Mouse (Mus musculus): ENCODE data around the gene Plcb4. TPM values are rescaled to one million over a fixed set of nuclear protein-coding genes. Genes with fewer than 3 reads are reported as not detected.

Plcb4 gene
- polyA plus RNA-seq (2016; fragmentation: Nextera tagmentation; extraction: Ambion mirVana): 27.2 and 28.5 TPM in 2 replicates

GRCm38 (mm10) chr2:135658486-135659390 lies at the start of gene Plcb4:
Gene Plcb4 (plus strand): TSS chr2:135659011.
- Histone ChIP-seq H3K9me3 (no peaks in the 10 kb centered on the region), H3K4me1 (peaks cover 8% of the 10 kb centered on the region; the same call in 1 of the 2 replicates), H3K36me3 (no peaks in the 10 kb centered on the region), H3K27ac (replicated peaks) (peak within 1 kb of the TSS; percentile 98), H3K4me2 (replicated peaks) (peak within 1 kb of the TSS; percentile 64), H3K27me3 (no peaks in the 10 kb centered on the region), H3K9ac (replicated peaks) (peak within 1 kb of the TSS; percentile 93), H3K4me3 (peak within 1 kb of the TSS; percentile 85)
- peak; percentile 93 for ATAC-seq (ENCODE audit: low FRiP score, low read depth)
- 1% methylated on average over 66 of the region's 71 CpGs for WGBS

GRCm38 (mm10) chr2:135614651-135615261 lies 44.1 kb upstream of the Plcb4 start:
- no peak overlapping the region for H3K9ac ChIP-seq (replicated peaks)
- ATAC-seq (ENCODE audit: low FRiP score, low read depth): peak; percentile 81
- H3K27ac ChIP-seq (replicated peaks): no peak overlapping the region
- no peaks in the 10 kb centered on the region for H3K36me3 ChIP-seq
- no peaks in the 10 kb centered on the region for H3K27me3 ChIP-seq
- 4% methylated on average over 4 of the region's 4 CpGs for WGBS
- H3K9me3 ChIP-seq: no peaks in the 10 kb centered on the region
- H3K4me1 ChIP-seq: peaks cover 11% of the 10 kb centered on the region
- H3K4me2 ChIP-seq (replicated peaks): 0 out of 2 replicates have a peak overlapping the region, but pooled peaks have one; percentile 21
- H3K4me3 ChIP-seq: no peak overlapping the region

- no peak overlapping the region for H3K4me2 ChIP-seq (replicated peaks)
- H3K9ac ChIP-seq (replicated peaks): no peak overlapping the region
- WGBS: 68% methylated on average over 1 of the region's 1 CpGs
- no peaks in the 10 kb centered on the region for H3K9me3 ChIP-seq
- no peaks in the 10 kb centered on the region for H3K36me3 ChIP-seq
- no peak overlapping the region for H3K4me3 ChIP-seq
- no peak for ATAC-seq (ENCODE audit: low FRiP score, low read depth)
- H3K4me1 ChIP-seq: peaks cover 11% of the 10 kb centered on the region
- no peaks in the 10 kb centered on the region for H3K27me3 ChIP-seq
- H3K27ac ChIP-seq (replicated peaks): no peak overlapping the region
Observed at GRCm38 (mm10) chr2:135616090-135616489, 42.7 kb upstream of the Plcb4 start.

- no peaks in the 10 kb centered on the region for H3K9me3 ChIP-seq
- ATAC-seq (ENCODE audit: low FRiP score, low read depth): no peak
- no peak overlapping the region for H3K9ac ChIP-seq (replicated peaks)
- H3K36me3 ChIP-seq: no peaks in the 10 kb centered on the region
- H3K4me3 ChIP-seq: no peak overlapping the region
- H3K4me2 ChIP-seq (replicated peaks): no peak overlapping the region
- no peak overlapping the region for H3K27ac ChIP-seq (replicated peaks)
- H3K27me3 ChIP-seq: no peaks in the 10 kb centered on the region
- peaks cover 11% of the 10 kb centered on the region for H3K4me1 ChIP-seq
Observed at GRCm38 (mm10) chr2:135618551-135618950, 40.3 kb upstream of the Plcb4 start.

GRCm38 (mm10) chr2:135619956-135620355 lies 38.9 kb upstream of the Plcb4 start:
- Histone ChIP-seq H3K9me3 (no peaks in the 10 kb centered on the region), H3K9ac (replicated peaks) (no peak overlapping the region), H3K27ac (replicated peaks) (no peak overlapping the region), H3K4me1 (peaks cover 2% of the 10 kb centered on the region; the same call in 1 of the 2 replicates), H3K36me3 (no peaks in the 10 kb centered on the region), H3K4me3 (no peak overlapping the region), H3K27me3 (no peaks in the 10 kb centered on the region), H3K4me2 (replicated peaks) (no peak overlapping the region)
- 78% methylated on average over 2 of the region's 2 CpGs for WGBS
- ATAC-seq (ENCODE audit: low FRiP score, low read depth): no peak

DNA sequence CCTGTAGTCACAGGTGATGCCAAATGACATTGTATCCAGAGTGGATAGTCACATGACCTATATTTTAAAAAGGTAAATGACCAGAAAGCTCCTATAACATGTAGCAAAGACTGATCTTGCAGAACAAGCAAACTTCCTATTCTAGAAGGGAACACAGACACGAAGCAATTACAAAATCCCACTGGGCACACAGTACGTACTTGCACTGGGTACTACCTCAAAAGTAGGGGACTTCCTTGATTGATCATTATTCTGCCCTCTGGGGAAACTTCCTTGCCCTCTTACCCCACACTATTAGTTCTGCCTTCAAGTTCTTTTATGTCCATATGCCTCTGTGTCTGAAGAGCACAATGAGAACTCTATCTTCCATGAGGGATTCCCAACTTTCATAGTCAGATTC lies 31.0 kb upstream of the Plcb4 start:
- Histone ChIP-seq H3K4me1 (no peaks in the 10 kb centered on the region), H3K27ac (replicated peaks) (no peak overlapping the region), H3K4me3 (no peak overlapping the region), H3K9me3 (no peaks in the 10 kb centered on the region), H3K27me3 (no peaks in the 10 kb centered on the region), H3K9ac (replicated peaks) (no peak overlapping the region), H3K4me2 (replicated peaks) (no peak overlapping the region), H3K36me3 (no peaks in the 10 kb centered on the region)
- 77% methylated on average over 2 of the region's 2 CpGs for WGBS
- no peak for ATAC-seq (ENCODE audit: low FRiP score, low read depth)

GRCm38 (mm10) chr2:135637227-135637626 lies 21.6 kb upstream of the Plcb4 start:
- Histone ChIP-seq H3K9me3 (no peaks in the 10 kb centered on the region), H3K4me1 (no peaks in the 10 kb centered on the region), H3K27me3 (no peaks in the 10 kb centered on the region), H3K36me3 (no peaks in the 10 kb centered on the region), H3K27ac (replicated peaks) (no peak overlapping the region), H3K9ac (replicated peaks) (no peak overlapping the region), H3K4me2 (replicated peaks) (no peak overlapping the region), H3K4me3 (no peak overlapping the region)
- 71% methylated on average over 2 of the region's 2 CpGs for WGBS
- no peak for ATAC-seq (ENCODE audit: low FRiP score, low read depth)

GRCm38 (mm10) chr2:135641002-135641401 lies 17.8 kb upstream of the Plcb4 start:
- Histone ChIP-seq H3K9me3 (no peaks in the 10 kb centered on the region), H3K4me2 (replicated peaks) (no peak overlapping the region), H3K9ac (replicated peaks) (no peak overlapping the region), H3K4me3 (no peak overlapping the region), H3K27me3 (no peaks in the 10 kb centered on the region), H3K27ac (replicated peaks) (no peak overlapping the region), H3K36me3 (no peaks in the 10 kb centered on the region), H3K4me1 (no peaks in the 10 kb centered on the region)
- WGBS: 82% methylated on average over 1 of the region's 1 CpGs
- no peak for ATAC-seq (ENCODE audit: low FRiP score, low read depth)

DNA sequence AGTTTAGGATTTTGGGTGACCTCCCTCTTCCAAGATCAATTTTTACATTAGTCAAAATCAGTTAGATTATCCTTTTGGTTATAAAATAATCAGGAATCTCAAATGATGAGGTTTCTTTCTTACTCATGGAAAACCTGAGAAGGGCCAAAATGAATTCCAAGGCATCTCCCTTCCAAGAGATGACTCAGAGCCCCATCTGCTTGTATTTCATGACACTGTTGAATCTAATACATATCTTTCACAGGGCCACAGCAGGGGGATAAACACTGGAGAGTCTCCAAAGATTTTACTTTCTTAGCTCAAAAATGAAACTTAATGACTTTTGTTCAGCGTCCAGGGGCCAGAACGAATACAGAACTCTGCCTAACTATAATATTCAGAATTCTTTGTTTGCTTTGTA lies 17.2 kb upstream of the Plcb4 start:
- Histone ChIP-seq H3K9me3 (no peaks in the 10 kb centered on the region), H3K4me2 (replicated peaks) (no peak overlapping the region), H3K27me3 (no peaks in the 10 kb centered on the region), H3K4me3 (no peak overlapping the region), H3K4me1 (no peaks in the 10 kb centered on the region), H3K9ac (replicated peaks) (no peak overlapping the region), H3K36me3 (no peaks in the 10 kb centered on the region), H3K27ac (replicated peaks) (no peak overlapping the region)
- WGBS: 87% methylated on average over 2 of the region's 2 CpGs
- no peak for ATAC-seq (ENCODE audit: low FRiP score, low read depth)

GRCm38 (mm10) chr2:135646226-135646625 lies 12.6 kb upstream of the Plcb4 start:
- no peaks in the 10 kb centered on the region for H3K27me3 ChIP-seq
- 69% methylated on average over 3 of the region's 3 CpGs for WGBS
- H3K9ac ChIP-seq (replicated peaks): no peak overlapping the region
- H3K4me3 ChIP-seq: no peak overlapping the region
- ATAC-seq (ENCODE audit: low FRiP score, low read depth): no peak
- H3K36me3 ChIP-seq: no peaks in the 10 kb centered on the region
- H3K27ac ChIP-seq (replicated peaks): no peak overlapping the region
- H3K4me1 ChIP-seq: no peaks in the 10 kb centered on the region
- H3K9me3 ChIP-seq: no peaks in the 10 kb centered on the region
- H3K4me2 ChIP-seq (replicated peaks): no peak overlapping the region

- 80% methylated on average over 6 of the region's 6 CpGs for WGBS
- Histone ChIP-seq H3K4me1 (no peaks in the 10 kb centered on the region), H3K27ac (replicated peaks) (no peak overlapping the region), H3K9ac (replicated peaks) (no peak overlapping the region), H3K4me3 (no peak overlapping the region), H3K4me2 (replicated peaks) (no peak overlapping the region), H3K9me3 (no peaks in the 10 kb centered on the region), H3K36me3 (no peaks in the 10 kb centered on the region), H3K27me3 (no peaks in the 10 kb centered on the region)
- ATAC-seq (ENCODE audit: low FRiP score, low read depth): no peak
Observed at GRCm38 (mm10) chr2:135646654-135647053, 12.2 kb upstream of the Plcb4 start.

DNA sequence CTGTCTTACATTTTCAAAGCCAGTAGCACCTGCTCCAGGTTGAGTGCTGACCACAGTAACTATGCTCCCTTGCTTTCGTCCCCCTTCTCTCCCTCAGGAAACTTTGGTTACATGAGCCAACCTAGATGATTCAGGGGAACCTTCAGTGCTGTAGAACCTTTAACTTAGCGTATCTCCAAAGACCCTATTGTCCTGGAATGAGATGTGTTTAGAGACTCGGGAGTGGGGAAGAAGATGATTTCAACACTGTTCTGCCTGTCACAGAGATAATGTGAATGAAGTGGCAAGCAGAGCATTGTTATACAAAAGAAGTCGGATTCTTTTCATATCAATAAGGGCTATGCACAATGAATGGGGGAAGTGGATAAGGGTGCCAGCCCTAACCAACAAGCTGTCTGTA lies 10.8 kb upstream of the Plcb4 start:
- Histone ChIP-seq H3K4me3 (no peak overlapping the region), H3K4me2 (replicated peaks) (no peak overlapping the region), H3K9ac (replicated peaks) (no peak overlapping the region), H3K27me3 (no peaks in the 10 kb centered on the region), H3K9me3 (no peaks in the 10 kb centered on the region), H3K36me3 (no peaks in the 10 kb centered on the region), H3K27ac (replicated peaks) (no peak overlapping the region), H3K4me1 (no peaks in the 10 kb centered on the region)
- ATAC-seq (ENCODE audit: low FRiP score, low read depth): no peak
- WGBS: 74% methylated on average over 4 of the region's 4 CpGs
